Mouse (Mus musculus) myocyte (in vitro differentiated cells): ENCODE data around the gene Gnat1.

ENCODE experiments used
- MAX ChIP-seq: IDR thresholded peaks from one replicate; pipeline ENCODE4 v1.6.1; 2011; ENCODE audit warnings: low read depth, mild to moderate bottlenecking, control low read depth
- MYOG ChIP-seq, 3 experiments: IDR thresholded peaks; one replicate each; pipeline ENCODE4 v1.6.1; 2011; ENCODE audit warnings: control low read depth in 2 of 3, low read depth in 2 of 3, mild to moderate bottlenecking in 2 of 3; ENCODE audit not compliant: insufficient read length in 2 of 3, control insufficient read depth in 1 of 3, insufficient read depth in 1 of 3
- POLR2AphosphoS2 ChIP-seq: IDR thresholded peaks from one replicate; pipeline ENCODE4 v1.6.1; 2011; ENCODE audit warnings: low read depth, control low read depth; ENCODE audit not compliant: insufficient read length

DNA sequence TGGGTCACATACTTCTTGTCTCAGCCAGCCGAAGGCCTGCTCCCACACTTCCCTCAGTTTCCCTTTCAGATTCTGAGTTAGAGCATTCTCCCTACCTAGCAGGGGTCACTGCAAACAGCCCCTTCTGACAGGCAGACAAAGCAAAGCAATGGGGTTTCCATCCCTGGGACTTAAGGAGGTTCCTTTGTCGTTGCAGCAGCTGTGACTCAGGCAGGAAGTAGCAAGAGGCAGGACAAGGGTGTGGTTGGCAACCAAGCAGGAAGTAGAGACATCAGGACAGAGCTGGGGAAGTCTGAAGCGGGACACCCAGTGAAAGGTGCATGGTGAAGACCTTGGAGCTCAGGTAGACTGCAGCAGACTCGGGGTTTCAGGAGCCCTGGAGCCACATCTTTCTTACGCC is 55.0 kb downstream of the Gnat1 start:
- TF ChIP-seq MYOG (IDR thresholded peaks at IDR 0.05; ENCODE audit: control insufficient read depth in 1 of 3, insufficient read depth in 1 of 3, insufficient read length in 2 of 3, low read depth in 2 of 3) (no peak), POLR2AphosphoS2 (no peak), MAX (no peak)
